Mouse (Mus musculus) embryonic facial prominence, embryonic 14.5 days (tissue): Measurements from ENCODE around the gene Fam219b. TPM values are rescaled to one million over a fixed set of nuclear protein-coding genes. Genes with fewer than 3 reads are reported as not detected.

Experiments
- ATAC-seq: fragments of 200-750 bp; cut with Nextera tagmentation; 2 replicates; pipeline ENCODE4 v1.8.0; 2017; ENCODE audit warnings: low read depth, moderate number of reproducible peaks, moderate TSS enrichment
- DNase-seq: peaks from one replicate; pipeline ENCODE4 v3.0.0-alpha.2; 2015; ENCODE audit warnings: low spot score
- H3K27ac ChIP-seq: fragments of 300-500 bp; sonication (generic); replicated peaks from 2 replicates; pipeline ENCODE4 v1.5.1; 2014; ENCODE audit warnings: low read depth, mild to moderate bottlenecking, low read length, moderate library complexity
- H3K27me3 ChIP-seq: fragments of 300-500 bp; sonication (generic); replicated peaks from 2 replicates; pipeline ENCODE4 v1.6.1; 2014; ENCODE audit warnings: low read length; ENCODE audit not compliant: control insufficient read depth, insufficient read depth
- H3K36me3 ChIP-seq: fragments of 300-500 bp; sonication (generic); 2 replicates; pipeline ENCODE4 v1.6.1; 2014; ENCODE audit warnings: low read length, mixed read lengths; ENCODE audit not compliant: control insufficient read depth, insufficient read depth
- H3K4me1 ChIP-seq: fragments of 300-500 bp; sonication (generic); 2 replicates; pipeline ENCODE4 v1.6.1; 2014; ENCODE audit warnings: antibody characterized with exemption, low read length; ENCODE audit not compliant: control insufficient read depth, insufficient read depth
- H3K4me2 ChIP-seq: fragments of 300-500 bp; sonication (generic); 2 replicates; pipeline ENCODE4 v1.6.1; 2014; ENCODE audit warnings: low read depth, mild to moderate bottlenecking, low read length, moderate library complexity, mixed read lengths
- H3K4me3 ChIP-seq: fragments of 300-500 bp; sonication (generic); 2 replicates; pipeline ENCODE4 v1.5.1; 2014; ENCODE audit warnings: low read depth, mild to moderate bottlenecking, low read length
- H3K9ac ChIP-seq: fragments of 300-500 bp; sonication (generic); 2 replicates; pipeline ENCODE4 v1.6.1; 2014; ENCODE audit warnings: low read depth, mild to moderate bottlenecking, low read length, moderate library complexity, mixed read lengths
- H3K9me3 ChIP-seq: fragments of 300-500 bp; sonication (generic); 2 replicates; pipeline ENCODE4 v1.6.1; 2016; ENCODE audit warnings: low read length; ENCODE audit not compliant: control insufficient read depth
- WGBS: fragments of 180-500 bp; shearing (Covaris S2); extraction: QIAGEN DNeasy Blood & Tissue Kit; methylation state at CpG from one replicate; pipeline ENCODE4 v1.1.7; 2014; 5-methylcytosine and 5-hydroxymethylcytosine counted together
- polyA plus RNA-seq: library from polyadenylated mRNA; unstranded; fragments of >200 nt; fragmentation: Nextera tagmentation; extraction: Ambion mirVana; gene quantifications from 2 replicates; pipeline ENCODE4 v1.2.1, GENCODE M21; 2014

The Fam219b gene
- polyA plus RNA-seq, 1 experiment from 2014 or later: 21.1 TPM

GRCm38 (mm10) chr9:57550126-57550862 is 13.0 kb downstream of the Fam219b start:
- Histone ChIP-seq H3K4me1 (peaks cover 6% of the 10 kb centered on the region; the same call in 1 of the 2 replicates), H3K36me3 (peaks cover 52% of the 10 kb centered on the region), H3K9ac (no peak overlapping the region), H3K4me3 (no peak overlapping the region), H3K27ac (no peak overlapping the region), H3K27me3 (no peaks in the 10 kb centered on the region), H3K4me2 (no peak overlapping the region), H3K9me3 (no peaks in the 10 kb centered on the region)
- ATAC-seq: no peak
- 83% methylated on average over 11 of the region's 11 CpGs for WGBS
- peak; percentile 28 for DNase-seq

GRCm38 (mm10) chr9:57552139-57552887 is 15.0 kb downstream of the Fam219b start, which contains the start of gene Mpi:
Mpi (minus strand) TSS chr9:57552763.
- H3K36me3 ChIP-seq: peaks cover 35% of the 10 kb centered on the region
- H3K27ac ChIP-seq: no peak within 1 kb of the TSS
- DNase-seq (peak; percentile 81), ATAC-seq (peak; percentile 47)
- H3K4me1 ChIP-seq: peaks cover 6% of the 10 kb centered on the region; the same call in 1 of the 2 replicates
- H3K9me3 ChIP-seq: no peaks in the 10 kb centered on the region
- H3K27me3 ChIP-seq: no peaks in the 10 kb centered on the region
- H3K4me2 ChIP-seq: peak within 1 kb of the TSS; percentile 77
- peak within 1 kb of the TSS; percentile 74 for H3K9ac ChIP-seq
- H3K4me3 ChIP-seq: peak within 1 kb of the TSS; percentile 70
- under 1% methylated on average over 28 of the region's 28 CpGs for WGBS

GRCm38 (mm10) chr9:57553119-57553518 is 15.8 kb downstream of the Fam219b start:
- peaks cover 27% of the 10 kb centered on the region for H3K36me3 ChIP-seq
- H3K4me2 ChIP-seq: no peak overlapping the region
- no peak overlapping the region for H3K9ac ChIP-seq
- ATAC-seq: no peak
- no peaks in the 10 kb centered on the region for H3K27me3 ChIP-seq
- H3K4me1 ChIP-seq: peaks cover 6% of the 10 kb centered on the region; the same call in 1 of the 2 replicates
- H3K27ac ChIP-seq: no peak overlapping the region
- no peaks in the 10 kb centered on the region for H3K9me3 ChIP-seq
- no peak overlapping the region for H3K4me3 ChIP-seq
- no peak for DNase-seq
- WGBS: 78% methylated on average over 11 of the region's 11 CpGs

GRCm38 (mm10) chr9:57554753-57555152 is 17.4 kb downstream of the Fam219b start:
- ATAC-seq: no peak
- H3K36me3 ChIP-seq: peaks cover 13% of the 10 kb centered on the region; the same call in 1 of the 2 replicates

GRCm38 (mm10) chr9:57557215-57557614 is 19.9 kb downstream of the Fam219b start:
- 77% methylated on average over 3 of the region's 3 CpGs for WGBS

More at GRCm38 (mm10) chr9:57554753-57555152, 17.4 kb downstream of the Fam219b start:
- Histone ChIP-seq H3K27ac (no peak overlapping the region), H3K9me3 (no peaks in the 10 kb centered on the region), H3K4me2 (no peak overlapping the region), H3K9ac (no peak overlapping the region), H3K4me1 (peaks cover 6% of the 10 kb centered on the region; the same call in 1 of the 2 replicates), H3K27me3 (no peaks in the 10 kb centered on the region), H3K4me3 (no peak overlapping the region)
- no peak for DNase-seq
- 40% methylated on average over 3 of the region's 3 CpGs for WGBS

GRCm38 (mm10) chr9:57558625-57559024 is 21.3 kb downstream of the Fam219b start:
- no peak overlapping the region for H3K4me2 ChIP-seq
- WGBS: 81% methylated on average over 4 of the region's 4 CpGs
- no peaks in the 10 kb centered on the region for H3K36me3 ChIP-seq
- no peaks in the 10 kb centered on the region for H3K27me3 ChIP-seq
- DNase-seq: no peak
- peaks cover 21% of the 10 kb centered on the region for H3K4me1 ChIP-seq
- H3K9me3 ChIP-seq: no peaks in the 10 kb centered on the region
- H3K27ac ChIP-seq: no peak overlapping the region
- no peak overlapping the region for H3K9ac ChIP-seq
- ATAC-seq: no peak
- H3K4me3 ChIP-seq: no peak overlapping the region

More at GRCm38 (mm10) chr9:57557215-57557614, 19.9 kb downstream of the Fam219b start:
- Histone ChIP-seq H3K9ac (no peak overlapping the region), H3K4me2 (no peak overlapping the region), H3K4me1 (peaks cover 15% of the 10 kb centered on the region), H3K4me3 (no peak overlapping the region), H3K27me3 (no peaks in the 10 kb centered on the region), H3K36me3 (no peaks in the 10 kb centered on the region), H3K9me3 (no peaks in the 10 kb centered on the region), H3K27ac (no peak overlapping the region)
- DNase-seq (no peak), ATAC-seq (no peak)

- ATAC-seq (no peak), DNase-seq (no peak)
- H3K27ac ChIP-seq: no peak overlapping the region
Measured at GRCm38 (mm10) chr9:57559568-57559967, 22.2 kb downstream of the Fam219b start.

GRCm38 (mm10) chr9:57560263-57560662 is 22.9 kb downstream of the Fam219b start:
- Histone ChIP-seq H3K4me3 (peak overlapping the region; percentile 63), H3K9ac (peak overlapping the region; percentile 74), H3K36me3 (no peaks in the 10 kb centered on the region), H3K9me3 (no peaks in the 10 kb centered on the region), H3K4me1 (peaks cover 21% of the 10 kb centered on the region), H3K4me2 (peak overlapping the region; percentile 71), H3K27ac (peak overlapping the region; percentile 63; the same call in 1 of the 2 replicates), H3K27me3 (no peaks in the 10 kb centered on the region)
- 28% methylated on average over 7 of the region's 7 CpGs for WGBS
- DNase-seq (no peak), ATAC-seq (no peak)

More at GRCm38 (mm10) chr9:57559568-57559967, 22.2 kb downstream of the Fam219b start:
- Histone ChIP-seq H3K36me3 (no peaks in the 10 kb centered on the region), H3K27me3 (no peaks in the 10 kb centered on the region), H3K4me3 (no peak overlapping the region), H3K4me1 (peaks cover 21% of the 10 kb centered on the region), H3K9ac (no peak overlapping the region), H3K4me2 (no peak overlapping the region), H3K9me3 (no peaks in the 10 kb centered on the region)
- 77% methylated on average over 2 of the region's 2 CpGs for WGBS
